8 mouse cellular contexts compared by ENCODE assay signal in genomic region chr1:155097354-155097753, GRCm38 (mm10). TPM values are rescaled to one million over a fixed set of nuclear protein-coding genes. Genes with fewer than 3 reads are reported as not detected.
DNase-seq lines count a peak whose midpoint lies in the region; ATAC-seq and TF ChIP-seq lines count a peak whose summit lies in the region.

No protein-coding gene starts in this region.

- no peak for TF ChIP-seq CTCF in layer of hippocampus, adult 2 months (conservative IDR thresholded peaks at IDR 0.05)

- H3K4me1 ChIP-seq in embryonic facial prominence, embryonic 12.5 days = peaks cover 26% of the 10 kb centered on the region
- peaks cover 37% of the 10 kb centered on the region for H3K4me1 ChIP-seq in limb, embryonic 10.5 days

- H3K4me2 ChIP-seq in embryonic facial prominence, embryonic 12.5 days (replicated peaks) = peak overlapping the region; percentile 84

- ATAC-seq in embryonic facial prominence, embryonic 12.5 days (ENCODE audit: insufficient number of reproducible peaks, insufficient read depth, low FRiP score, low TSS enrichment) = no peak

- peak overlapping the region; percentile 99 for H3K27ac ChIP-seq in layer of hippocampus, adult 2 months
- 0 out of 2 replicates have a peak overlapping the region, but pooled peaks have one; percentile 86 for H3K27ac ChIP-seq in embryonic facial prominence, embryonic 12.5 days
- peak overlapping the region; percentile 96; the same call in 1 of the 2 replicates for H3K27ac ChIP-seq in limb, embryonic 10.5 days

- 34% methylated on average over 6 of the region's 6 CpGs for WGBS in embryonic facial prominence, embryonic 12.5 days
- 42% methylated on average over 6 of the region's 6 CpGs for WGBS in limb, embryonic 10.5 days

- no peaks in the 10 kb centered on the region for H3K36me3 ChIP-seq in embryonic facial prominence, embryonic 12.5 days
- peaks cover 11% of the 10 kb centered on the region for H3K36me3 ChIP-seq in limb, embryonic 10.5 days

- H3K27me3 ChIP-seq in embryonic facial prominence, embryonic 12.5 days = no peaks in the 10 kb centered on the region
- H3K27me3 ChIP-seq in limb, embryonic 10.5 days (ENCODE audit: low read depth, poor library complexity, severe bottlenecking) = no peaks in the 10 kb centered on the region

- H3K4me3 ChIP-seq in layer of hippocampus, adult 2 months = peak overlapping the region; percentile 93
- H3K4me3 ChIP-seq in embryonic facial prominence, embryonic 12.5 days = peak overlapping the region; percentile 98
- peak overlapping the region; percentile 100 for H3K4me3 ChIP-seq in limb, embryonic 10.5 days

- no peak for DNase-seq in layer of hippocampus, adult 2 months (ENCODE audit: low spot score in 2 of 2)
- DNase-seq in layer of hippocampus, postnatal 14 days (ENCODE audit: low spot score in 2 of 2) = no peak
- DNase-seq in limb, embryonic 10.5 days (ENCODE audit: low spot score) = no peak
- DNase-seq in natural killer cell, adult 2 months (ENCODE audit: low spot score in 2 of 2) = peak; percentile 54
- DNase-seq in layer of hippocampus, postnatal 25 days (ENCODE audit: extremely low spot score in 1 of 2, low spot score in 1 of 2) = no peak
- no peak for DNase-seq in right cerebral cortex, postnatal 4 days
- DNase-seq in cerebellum, postnatal 25 days = no peak

- H3K9me3 ChIP-seq in embryonic facial prominence, embryonic 12.5 days = no peaks in the 10 kb centered on the region
- H3K9me3 ChIP-seq in limb, embryonic 10.5 days (replicated peaks) = no peaks in the 10 kb centered on the region

- peak overlapping the region; percentile 100 for H3K9ac ChIP-seq in embryonic facial prominence, embryonic 12.5 days

RNA-seq across cellular contexts. Expression of gene Ier5, which starts 2.1 kb away (rescaled TPM):
- total RNA-seq in layer of hippocampus, adult 2 months (2021) = 10 to 100 TPM; 26.5 to 28.1 TPM
- 10 to 100 TPM; 17.9 to 19.8 TPM for total RNA-seq in layer of hippocampus, postnatal 14 days (2021)
- polyA plus RNA-seq in embryonic facial prominence, embryonic 12.5 days (2016; fragmentation: Nextera tagmentation; extraction: Ambion mirVana) = 17.3 and 19.9 TPM in 2 replicates
- 4.5 and 6.9 TPM in 2 replicates for polyA plus RNA-seq in limb, embryonic 10.5 days (2016; fragmentation: Nextera tagmentation; extraction: Ambion mirVana)
- 10 to 100 TPM; 28.2 to 28.6 TPM for total RNA-seq in layer of hippocampus, postnatal 25 days (2021)

RNA-seq across cellular contexts. Expression of gene Mr1, which starts 49.3 kb away (rescaled TPM):
- total RNA-seq in layer of hippocampus, adult 2 months (2021) = 1 to 10 TPM; 3.2 to 3.3 TPM
- total RNA-seq in layer of hippocampus, postnatal 14 days (2021) = 1 to 10 TPM; 3.3 to 4.1 TPM
- polyA plus RNA-seq in embryonic facial prominence, embryonic 12.5 days (2016; fragmentation: Nextera tagmentation; extraction: Ambion mirVana) = 4.6 and 6.2 TPM in 2 replicates
- 0.62 and 1.5 TPM in 2 replicates for polyA plus RNA-seq in limb, embryonic 10.5 days (2016; fragmentation: Nextera tagmentation; extraction: Ambion mirVana)
- total RNA-seq in layer of hippocampus, postnatal 25 days (2021) = 1 to 10 TPM; 2.2 to 3.3 TPM

Comparison
In these comparisons a context has a peak if more than half of its experiments do, and no peak if none do; other contexts are left out.
1. DNase-seq: peak in natural killer cell, adult 2 months (2 of 2); none in layer of hippocampus, adult 2 months (0 of 2), layer of hippocampus, postnatal 14 days (0 of 2), limb, embryonic 10.5 days (single experiment), layer of hippocampus, postnatal 25 days (0 of 2), right cerebral cortex, postnatal 4 days (single experiment) and cerebellum, postnatal 25 days (0 of 2).
2. Peak in every context shown above with its lines, with median percentiles within 50 percentile points of each other: H3K27ac ChIP-seq and H3K4me3 ChIP-seq.